Mouse (Mus musculus) urinary bladder, postnatal 25 days (tissue): ENCODE measurements around the gene Parp9.
"Not testable (repeated sequence)": the region's sequence is repeated elsewhere in the genome, so short reads cannot be mapped to it uniquely, and the experiment has no call there.

ENCODE experiments used
- DNase-seq: peaks from one replicate; pipeline ENCODE4 v3.0.0; 2022; ENCODE audit warnings: low spot score

Gene Parp9

GRCm38 (mm10) chr16:35924341-35924740 lies 13.9 kb upstream of the Parp9 start:
- DNase-seq: no peak

DNA sequence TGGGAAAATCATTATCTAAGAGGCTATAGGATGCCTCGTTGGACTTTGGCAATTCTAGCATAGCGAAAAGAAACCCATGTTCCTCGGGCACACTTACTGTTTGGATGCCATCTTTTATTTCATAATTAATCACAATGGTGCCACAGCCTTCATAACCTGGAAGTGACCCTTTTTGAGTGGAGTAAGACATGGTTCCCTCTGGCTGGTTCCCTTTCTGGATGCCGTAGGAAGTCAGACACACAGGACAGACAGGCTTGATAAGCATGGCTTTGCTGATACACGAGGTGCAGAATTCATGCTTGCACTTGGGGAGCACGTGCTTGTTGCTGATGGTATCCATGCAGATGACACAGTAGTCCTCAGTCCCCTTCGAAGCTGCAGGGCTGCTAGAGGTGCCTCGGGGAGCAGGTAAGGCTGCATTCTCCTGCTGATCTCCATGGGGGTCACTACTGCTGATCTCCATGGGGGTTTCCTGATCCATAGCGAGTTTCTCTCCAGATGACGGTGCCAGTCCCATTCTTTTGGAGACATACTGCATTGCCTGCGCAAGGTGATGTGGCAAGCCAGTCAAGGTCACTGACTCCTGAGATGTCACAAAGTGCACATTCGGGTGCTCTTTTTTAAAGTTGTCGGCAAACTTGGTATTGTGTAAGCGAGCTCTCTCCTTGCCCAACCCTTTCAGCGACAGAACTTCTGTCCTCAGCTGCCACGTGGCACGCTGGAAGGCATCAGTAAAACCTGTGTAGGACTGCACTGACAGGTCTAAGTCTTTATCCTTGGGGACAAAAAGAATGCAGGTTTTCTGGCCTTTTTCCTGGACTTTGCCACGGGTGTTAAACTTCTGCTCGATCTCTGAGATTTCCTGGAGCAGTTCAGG lies 5.9 kb upstream of the Parp9 start:
- no peak for DNase-seq

DNA sequence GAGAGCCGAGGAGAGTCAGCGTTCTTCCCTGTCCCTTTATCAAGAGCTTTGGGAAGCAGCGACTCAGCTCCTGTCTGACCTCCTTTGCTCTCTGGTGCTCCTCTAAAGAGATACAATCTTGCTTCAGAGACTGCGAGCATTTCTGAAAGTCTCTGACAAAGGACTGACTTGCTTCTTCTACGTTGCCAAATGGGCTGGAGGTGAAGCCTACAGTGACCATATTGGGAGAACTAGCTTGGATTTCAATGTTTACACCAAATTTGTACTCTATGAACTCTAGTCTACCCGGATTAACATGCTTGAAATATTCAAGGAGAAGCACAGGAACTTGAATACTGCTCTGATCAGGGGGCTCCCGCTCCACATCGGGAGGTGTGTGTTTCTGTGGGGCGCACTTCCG lies 5.1 kb upstream of the Parp9 start:
- no peak for DNase-seq

DNA sequence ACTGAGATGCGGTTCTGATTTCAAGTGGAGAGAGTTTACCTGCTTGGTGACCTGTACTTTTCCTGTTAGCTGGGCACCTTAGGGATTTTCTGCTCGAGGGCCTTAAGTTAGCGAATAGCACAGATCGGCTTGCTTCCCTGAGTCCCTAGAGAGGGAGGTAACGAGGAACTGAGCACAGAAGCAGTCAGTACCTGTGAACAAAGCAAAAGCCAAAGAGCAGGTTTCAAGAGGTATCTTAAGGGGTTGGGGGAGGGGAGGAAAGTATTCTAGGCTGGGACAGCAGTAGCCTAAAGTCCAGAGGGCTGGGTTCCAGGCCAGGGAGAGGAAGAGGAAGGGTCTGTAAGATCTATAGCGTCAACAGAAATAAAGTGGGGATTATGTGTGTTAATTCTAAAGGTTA lies 991 bp downstream of the Parp9 start:
- DNase-seq: peak; percentile 12

DNA sequence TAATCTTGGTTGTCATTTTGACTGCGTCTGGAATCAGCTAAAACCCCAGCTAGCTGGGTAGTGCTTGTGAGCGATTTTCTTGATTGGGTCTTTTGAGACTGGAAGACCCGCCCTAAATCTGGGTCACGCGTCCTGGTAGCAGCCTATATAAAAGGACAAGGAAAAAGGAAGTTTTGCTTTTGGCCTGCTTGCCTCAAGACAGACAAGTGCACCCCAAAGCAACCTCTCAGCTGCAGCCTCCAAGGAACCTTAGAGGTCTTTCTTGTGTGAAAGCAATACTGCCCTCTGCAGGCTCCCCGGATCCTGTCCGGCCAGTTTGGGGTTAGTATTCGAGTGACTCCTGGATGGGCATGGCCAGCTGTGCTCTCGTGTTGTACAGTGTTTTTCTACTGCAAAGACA lies 1.4 kb downstream of the Parp9 start:
- peak; percentile 81 for DNase-seq

DNA sequence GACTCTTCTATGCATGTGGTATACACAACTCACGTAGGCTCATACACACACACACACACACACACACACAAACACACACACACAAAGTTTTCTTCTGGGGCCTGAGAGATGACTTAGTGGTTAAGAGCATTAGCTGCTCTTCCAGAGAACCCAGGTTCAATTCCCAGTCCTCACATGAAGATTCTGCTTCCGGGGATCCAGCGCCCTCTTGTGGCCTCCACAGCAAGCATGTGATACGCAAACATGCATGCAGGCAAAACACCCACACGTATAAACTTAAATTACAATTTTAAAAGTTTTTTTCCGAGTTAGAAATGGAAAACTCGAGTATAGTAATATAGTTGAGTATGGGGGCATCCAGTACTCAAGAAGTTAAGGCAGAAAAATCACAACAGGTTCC lies 3.1 kb downstream of the Parp9 start:
- no peak for DNase-seq

- DNase-seq: no peak
Measured at GRCm38 (mm10) chr16:35949264-35949663, 11.0 kb downstream of the Parp9 start.

- no peak for DNase-seq
Measured at GRCm38 (mm10) chr16:35951216-35951615, 12.9 kb downstream of the Parp9 start.

DNA sequence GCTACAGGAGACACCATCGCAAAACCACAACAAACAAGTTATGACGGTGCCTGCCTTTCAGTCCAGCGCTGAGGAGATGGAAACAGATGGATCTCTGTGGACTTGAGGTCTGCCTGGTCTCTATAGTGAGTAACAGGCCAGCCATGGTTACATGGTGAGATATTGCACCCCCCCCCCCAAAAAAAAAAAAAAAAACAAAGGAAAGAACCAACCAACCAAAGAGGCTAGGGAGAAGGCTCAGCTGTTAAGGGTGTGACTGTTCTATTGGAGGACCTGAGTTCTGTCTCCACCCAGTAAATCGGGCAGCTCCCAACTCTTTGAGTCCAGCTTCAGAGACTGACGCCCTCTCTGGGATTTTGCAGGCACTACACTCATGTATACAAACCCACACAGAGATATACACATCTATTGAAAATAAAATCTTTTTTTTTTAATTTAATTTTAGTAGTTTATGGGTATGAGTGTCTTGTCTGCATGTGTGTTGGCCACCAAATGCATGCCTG lies 14.4 kb downstream of the Parp9 start:
- DNase-seq: no peak

GRCm38 (mm10) chr16:35965991-35966390 lies 27.7 kb downstream of the Parp9 start:
- not testable (repeated sequence) for DNase-seq

GRCm38 (mm10) chr16:35966411-35967115 lies 28.3 kb downstream of the Parp9 start:
- no peak for DNase-seq

DNA sequence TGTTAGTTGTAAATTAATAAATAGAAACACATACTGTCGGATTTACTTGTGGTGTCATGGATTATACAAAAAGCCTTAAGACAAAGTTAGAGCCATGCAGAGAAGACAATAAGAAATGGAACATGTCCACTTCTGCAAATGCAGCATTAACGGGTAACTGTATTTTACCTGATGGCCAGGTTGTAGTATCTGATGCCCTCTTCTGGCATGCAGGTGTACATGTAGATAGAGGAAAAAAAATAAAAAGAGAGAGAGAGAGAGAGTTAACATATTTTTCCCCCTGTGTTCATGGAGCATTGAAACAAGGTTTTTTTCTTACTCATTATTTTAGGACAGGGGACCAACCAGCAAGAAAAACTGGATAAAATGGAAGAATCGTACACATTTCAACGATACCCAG lies 29.0 kb downstream of the Parp9 start:
- DNase-seq: no peak

DNA sequence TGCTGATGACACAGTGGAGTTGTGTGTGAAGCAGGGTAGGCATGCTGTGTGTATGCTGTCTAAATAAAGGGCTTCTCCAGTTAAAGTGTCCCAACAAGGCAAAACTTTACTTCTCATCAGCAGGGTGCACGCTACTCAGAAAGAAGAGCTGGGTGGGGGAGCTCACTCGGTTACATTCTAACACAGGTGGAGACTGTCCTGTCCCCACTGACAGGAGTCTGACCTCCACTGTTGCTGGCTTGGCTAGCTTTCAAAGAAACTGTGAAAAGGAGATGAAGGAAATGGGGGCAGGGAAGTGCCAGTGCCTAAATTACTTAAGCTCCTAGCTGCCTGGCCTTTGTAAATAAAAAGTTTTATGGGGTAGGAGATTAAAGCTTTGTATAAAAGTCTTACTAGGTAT lies 29.9 kb downstream of the Parp9 start:
- DNase-seq: no peak

DNA sequence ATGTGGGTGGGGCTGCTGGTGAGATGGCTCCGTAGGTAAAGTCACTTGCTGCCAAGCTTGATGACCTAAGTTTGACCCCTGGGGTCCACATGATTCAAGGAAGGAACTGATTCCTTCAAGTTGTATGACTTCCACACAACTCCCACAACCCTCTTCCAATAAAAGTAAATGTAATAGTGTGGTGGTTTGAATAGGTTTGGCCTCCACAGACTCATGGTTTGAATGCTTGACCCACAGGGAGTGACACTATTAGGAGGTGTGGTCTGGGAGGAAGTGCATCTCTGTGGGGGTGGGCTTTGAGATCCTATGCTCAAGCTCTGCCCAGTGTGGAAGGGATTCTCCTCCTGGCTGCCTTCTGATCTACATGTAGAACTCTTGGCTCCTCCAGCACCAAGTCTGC lies 35.8 kb downstream of the Parp9 start:
- DNase-seq: no peak

GRCm38 (mm10) chr16:35978450-35978849 lies 40.2 kb downstream of the Parp9 start, which contains the start of gene Kpna1:
Gene Kpna1, plus strand, starts transcription at chr16:35978750.
- DNase-seq: not testable (repeated sequence)

DNA sequence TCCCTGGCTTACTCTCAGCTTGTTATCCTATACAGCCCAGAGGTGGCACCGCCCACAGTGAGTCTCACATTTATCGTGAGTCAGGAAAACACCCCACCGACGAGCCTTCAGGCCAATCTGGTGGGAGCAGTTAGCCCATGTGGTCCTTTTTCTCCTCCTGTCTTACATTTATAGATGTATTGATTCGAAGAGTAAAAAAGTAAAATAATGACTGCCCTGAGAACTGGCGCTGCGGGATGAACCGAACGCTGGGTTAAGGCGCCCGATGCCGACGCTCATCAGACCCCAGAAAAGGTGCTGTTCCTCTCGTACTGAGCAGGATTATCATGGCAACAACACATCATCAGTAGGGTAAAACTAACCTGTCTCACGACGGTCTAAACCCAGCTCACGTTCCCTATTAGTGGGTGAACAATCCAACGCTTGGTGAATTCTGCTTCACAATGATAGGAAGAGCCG lies 43.1 kb downstream of the Parp9 start:
- peak; percentile 100 for DNase-seq

GRCm38 (mm10) chr16:35982506-35982901 lies 44.2 kb downstream of the Parp9 start:
- DNase-seq: no peak

- DNase-seq: peak; percentile 89
Measured at GRCm38 (mm10) chr16:35982902-35983516, 44.7 kb downstream of the Parp9 start.

GRCm38 (mm10) chr16:35983517-35984101 lies 45.3 kb downstream of the Parp9 start:
- DNase-seq: peak; percentile 47

DNA sequence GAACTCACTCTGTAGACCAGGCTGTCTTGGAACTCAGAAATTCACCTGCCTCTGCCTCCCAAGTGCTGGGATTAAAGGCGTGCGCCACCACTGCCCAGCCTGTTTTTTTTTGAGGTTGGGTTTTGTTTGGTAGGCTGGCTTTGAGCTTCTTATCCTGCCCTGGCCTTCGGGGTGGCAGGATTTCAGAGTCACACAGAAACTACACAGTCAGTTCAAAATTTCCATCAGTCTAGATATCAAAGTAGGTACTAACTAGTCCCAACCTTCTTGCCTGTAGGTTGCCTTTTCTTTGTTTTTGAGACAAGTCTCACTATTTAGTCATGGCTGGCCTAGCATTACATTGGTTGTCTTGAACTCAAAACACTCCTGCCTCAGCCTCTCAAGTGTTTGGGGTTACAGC lies 46.2 kb downstream of the Parp9 start:
- no peak for DNase-seq

DNA sequence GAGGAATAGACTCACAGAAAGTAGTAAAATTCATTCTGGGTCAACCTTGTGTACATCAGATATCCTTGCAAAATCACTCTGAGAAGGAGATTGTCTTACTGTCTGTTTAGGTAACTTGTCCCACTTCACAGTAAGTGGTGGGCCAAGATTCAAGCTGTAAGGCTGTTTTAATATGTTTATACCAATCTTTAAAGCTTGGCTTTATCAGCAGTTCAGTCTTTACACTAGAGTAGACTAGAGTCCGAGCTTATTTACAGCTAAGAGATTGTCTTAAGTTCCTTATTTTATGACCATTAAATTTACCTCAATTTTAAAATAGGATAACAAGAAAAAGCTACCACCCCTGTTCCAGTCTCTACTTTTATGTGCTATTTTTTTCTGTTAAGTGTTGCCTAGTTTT lies 49.7 kb downstream of the Parp9 start:
- no peak for DNase-seq

DNA sequence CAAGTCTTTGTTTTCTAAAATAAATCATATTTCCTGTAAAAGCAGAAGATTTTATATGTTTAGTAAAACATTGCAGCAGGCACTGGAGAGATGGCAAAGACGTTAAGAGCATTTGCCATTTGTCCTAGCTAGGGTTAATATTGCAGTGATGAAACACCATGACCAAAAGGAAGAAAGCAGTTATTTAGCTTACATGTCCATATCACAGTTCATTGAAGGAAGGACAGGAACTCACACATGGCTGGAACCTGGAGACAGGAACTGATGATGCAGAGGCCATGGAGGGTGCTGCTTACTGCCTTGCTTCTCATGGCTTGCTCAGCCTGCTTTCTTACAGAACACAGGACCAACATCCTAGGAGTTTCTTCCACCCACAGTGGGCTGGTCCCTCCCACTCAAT lies 54.1 kb downstream of the Parp9 start:
- no peak for DNase-seq
